Mouse (Mus musculus): ENCODE results near the gene Mtx2.

DNA sequence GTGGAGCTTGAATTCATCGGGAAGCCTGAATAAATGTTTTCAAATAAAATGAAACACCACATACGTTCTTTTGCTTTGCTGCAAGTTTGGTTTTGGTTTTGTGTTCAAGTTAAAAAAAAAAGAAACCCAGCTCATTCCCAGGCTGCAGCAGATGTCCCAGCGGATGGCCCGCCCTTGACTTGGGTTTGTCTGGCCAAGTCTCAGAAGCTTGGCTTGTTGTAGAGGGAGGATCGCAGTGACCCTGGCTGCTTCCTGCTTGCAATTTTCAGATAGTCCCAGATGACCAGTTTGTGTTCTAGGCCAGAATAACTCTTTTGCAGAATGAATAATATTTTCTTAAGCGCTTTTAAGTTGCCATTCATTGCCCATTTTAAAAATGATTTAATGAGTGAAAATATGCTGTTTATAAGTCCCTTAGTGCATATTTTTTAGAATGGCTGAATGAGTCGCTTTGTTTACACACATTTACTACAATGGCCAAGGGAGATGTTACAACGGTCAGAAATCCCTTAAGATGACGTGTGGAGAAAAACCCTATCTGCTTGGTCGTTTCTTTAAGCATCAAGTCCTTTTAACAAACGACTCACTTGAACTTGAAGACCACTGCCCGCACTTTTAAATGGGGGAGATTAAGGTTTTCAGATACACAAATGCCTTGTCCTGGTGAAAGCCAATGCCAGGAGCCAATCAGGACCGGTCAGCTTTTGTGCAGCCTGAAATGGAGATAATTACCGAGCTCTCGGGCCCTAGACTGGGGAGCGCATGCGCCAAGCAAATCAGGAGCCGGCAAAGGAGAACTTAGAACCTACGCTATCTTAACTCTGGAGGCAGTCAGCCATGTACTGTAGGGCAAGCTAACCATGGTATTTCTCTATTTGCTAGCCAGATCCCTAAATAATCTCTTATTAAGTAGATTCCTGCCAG lies 82.0 kb downstream of the Mtx2 start:
- TF ChIP-seq CTCF (IDR thresholded peaks at IDR 0.05; ENCODE audit: borderline replicate concordance, insufficient read depth, low read depth, low read length) (no peak), POLR2A (IDR thresholded peaks at IDR 0.05; ENCODE audit: borderline replicate concordance, insufficient read depth, low read length) (no peak)

All from cerebellum, adult 2 months (tissue).